ENCODE assay signal across 14 mouse cellular contexts in genomic region chr14:72121006-72121405, GRCm38 (mm10).
"Had no signal": no experiment of that assay in that cellular context is flagged by ENCODE, and none has a peak within 500 bp of the region (broad histone marks: within the 10 kb centered on the region; RNA-seq: fewer than 3 reads in every experiment).

No protein-coding gene starts in this region.

- H3K27ac ChIP-seq: left cerebral cortex, adult 2 months; limb, embryonic 10.5 days; liver, embryonic 15.5 days; midbrain, embryonic 12.5 days; neural tube, embryonic 13.5 days; stomach, postnatal 0 days had no signal

- H3K9me3 ChIP-seq: limb, embryonic 10.5 days; liver, embryonic 15.5 days; midbrain, embryonic 12.5 days; neural tube, embryonic 13.5 days had no signal

- H3K4me2 ChIP-seq: liver, embryonic 11.5 days; liver, embryonic 15.5 days; midbrain, embryonic 12.5 days; neural tube, embryonic 13.5 days had no signal

- H3K36me3 ChIP-seq: limb, embryonic 10.5 days; liver, embryonic 15.5 days; midbrain, embryonic 12.5 days; neural tube, embryonic 13.5 days had no signal

- H3K9ac ChIP-seq: liver, embryonic 15.5 days; midbrain, embryonic 12.5 days; neural tube, embryonic 13.5 days had no signal

- H3K27me3 ChIP-seq: liver, embryonic 15.5 days; midbrain, embryonic 12.5 days; neural tube, embryonic 13.5 days had no signal

- H3K4me1 ChIP-seq: limb, embryonic 10.5 days; liver, embryonic 15.5 days; midbrain, embryonic 12.5 days had no signal

- DNase-seq: kidney, postnatal 14 days; lung, adult 2 months; right cerebral cortex, adult 18-20 months; thymus, postnatal 4 days had no signal

- ATAC-seq: intestine, postnatal 0 days; midbrain, embryonic 16.5 days had no signal

- H3K4me3 ChIP-seq: left cerebral cortex, adult 2 months; limb, embryonic 10.5 days; liver, embryonic 15.5 days; megakaryocyte, embryonic 14.5 days; midbrain, embryonic 12.5 days; neural tube, embryonic 13.5 days had no signal
